Mouse (Mus musculus): ENCODE measurements at regions not wholly inside any gene's neighbourhood (a gene's known extent, or its start where the extent isn't known, plus 50 kb on each side); places are given as distances from the start of the nearest gene placed in this dataset.
A peak's percentile ranks its signal among the peaks of the same experiment; 100 is the strongest.

GRCm38 (mm10) chr19:56201738-56202480 lies 85.0 kb upstream of the Habp2 start:
- H3K4me1 ChIP-seq (ENCODE audit: control insufficient read depth, insufficient read depth, low read length) = no peaks in the 10 kb centered on the region
- no peak overlapping the region for H3K27ac ChIP-seq (ENCODE audit: low read length)
- H3K4me2 ChIP-seq (ENCODE audit: low read length) = no peak overlapping the region
- H3K36me3 ChIP-seq (ENCODE audit: control insufficient read depth, insufficient read depth, low read length) = no peaks in the 10 kb centered on the region
- H3K9me3 ChIP-seq (replicated peaks; ENCODE audit: control insufficient read depth, low read length, poor library complexity, severe bottlenecking) = no peaks in the 10 kb centered on the region
- no peak overlapping the region for H3K4me3 ChIP-seq (ENCODE audit: low read depth, low read length)
- H3K9ac ChIP-seq (ENCODE audit: low read depth, low read length) = no peak overlapping the region
- ATAC-seq = peak; percentile 62; the same call in 1 of the 2 replicates
- no peaks in the 10 kb centered on the region for H3K27me3 ChIP-seq (ENCODE audit: control insufficient read depth, insufficient read depth, low read depth, low read length)

DNA sequence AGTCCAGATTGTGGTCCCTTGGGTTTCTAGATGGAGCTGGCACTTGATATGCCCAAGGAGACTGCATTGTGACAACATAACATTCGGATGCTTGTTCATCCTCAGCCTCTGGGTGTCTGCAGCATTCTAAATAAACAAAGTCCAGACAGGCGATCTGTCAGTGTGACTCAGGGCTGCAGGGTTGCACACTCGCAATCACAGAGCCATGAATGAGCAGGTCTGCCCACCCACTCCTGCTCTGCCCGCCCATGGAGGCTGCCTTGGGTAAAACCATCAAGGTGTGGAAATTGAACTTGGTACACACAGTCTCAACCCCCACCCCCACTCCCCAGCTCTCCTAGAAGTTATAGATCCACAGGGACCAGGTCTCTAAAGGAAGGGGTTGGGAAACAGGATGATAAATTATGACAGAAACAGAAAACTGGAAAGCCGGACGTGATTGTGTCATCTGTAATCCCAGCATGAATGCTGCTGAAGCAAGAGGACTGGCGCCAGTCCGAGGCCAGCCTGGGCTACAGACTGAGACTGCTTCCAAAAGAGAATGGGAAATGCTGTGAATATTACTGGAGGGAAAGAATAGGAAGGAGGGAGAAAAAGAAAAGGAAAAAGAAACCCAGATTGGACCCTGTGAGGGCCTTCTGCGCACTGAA lies 84.3 kb upstream of the Habp2 start:
- WGBS = 69% methylated on average over 9 of the region's 9 CpGs
- H3K9ac ChIP-seq (ENCODE audit: low read depth, low read length) = no peak overlapping the region
- ATAC-seq = no peak
- H3K36me3 ChIP-seq (ENCODE audit: control insufficient read depth, insufficient read depth, low read length) = no peaks in the 10 kb centered on the region
- H3K4me3 ChIP-seq (ENCODE audit: low read depth, low read length) = no peak overlapping the region
- H3K27ac ChIP-seq (ENCODE audit: low read length) = no peak overlapping the region
- no peaks in the 10 kb centered on the region for H3K27me3 ChIP-seq (ENCODE audit: control insufficient read depth, insufficient read depth, low read depth, low read length)
- H3K4me1 ChIP-seq (ENCODE audit: control insufficient read depth, insufficient read depth, low read length) = no peaks in the 10 kb centered on the region
- H3K4me2 ChIP-seq (ENCODE audit: low read length) = no peak overlapping the region
- H3K9me3 ChIP-seq (replicated peaks; ENCODE audit: control insufficient read depth, low read length, poor library complexity, severe bottlenecking) = no peaks in the 10 kb centered on the region

DNA sequence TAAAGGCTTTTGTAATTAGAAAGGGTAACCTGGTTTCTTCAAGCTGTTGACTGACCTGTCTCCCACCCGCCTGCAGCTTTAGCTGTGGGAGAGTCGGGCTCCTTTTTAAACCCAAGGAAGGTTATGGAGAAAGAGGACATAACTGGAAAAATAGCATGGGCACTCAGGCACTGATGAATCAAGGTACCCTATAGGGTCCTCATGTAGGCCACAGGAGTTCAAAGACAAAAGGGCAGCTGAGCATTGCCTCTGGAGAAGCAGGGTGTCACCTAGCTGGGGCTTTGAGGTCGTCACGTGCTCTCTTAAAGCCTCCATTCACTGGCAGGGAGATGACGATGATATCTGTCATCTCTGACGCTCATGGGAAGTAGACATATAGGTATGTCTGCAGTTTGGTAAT lies 68.4 kb upstream of the Habp2 start:
- 84% methylated on average over 6 of the region's 6 CpGs for WGBS

DNA sequence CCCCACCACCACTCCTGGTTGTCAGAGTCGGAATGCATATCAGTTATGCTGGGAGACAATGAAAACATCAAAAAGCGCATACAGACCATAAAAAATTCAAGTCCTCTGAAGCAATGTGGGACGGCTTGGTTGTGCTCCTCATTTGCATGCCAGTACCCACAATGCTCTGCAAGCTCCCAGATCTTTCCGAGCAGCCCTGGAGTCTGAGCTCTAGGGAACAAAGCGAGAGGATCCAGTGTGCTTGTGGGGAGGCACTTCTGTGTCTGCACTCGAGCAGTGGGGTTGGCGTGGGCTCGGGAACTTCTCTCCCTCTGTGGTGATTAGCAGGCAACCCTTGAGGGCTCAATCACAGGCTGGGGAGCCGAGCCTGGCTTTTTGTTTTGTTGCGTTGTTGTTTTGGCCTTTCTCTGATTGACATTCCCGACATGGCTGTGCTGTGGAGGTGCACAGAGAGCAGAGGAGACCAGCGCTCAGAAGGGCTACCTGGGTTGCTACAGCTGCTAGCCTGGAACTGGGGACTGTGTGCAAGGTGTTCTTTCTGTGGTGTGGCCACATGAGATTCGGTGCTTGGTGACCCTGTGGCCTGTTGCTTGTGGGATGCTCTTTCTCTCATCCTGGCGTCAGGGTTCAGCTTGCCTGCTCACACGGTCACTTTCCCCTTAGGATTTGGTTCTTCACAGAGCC lies 66.1 kb upstream of the Habp2 start:
- H3K27ac ChIP-seq (ENCODE audit: low read length) = peak overlapping the region; percentile 66
- no peaks in the 10 kb centered on the region for H3K9me3 ChIP-seq (replicated peaks; ENCODE audit: control insufficient read depth, low read length, poor library complexity, severe bottlenecking)
- 0 out of 2 replicates have a peak overlapping the region, but pooled peaks have one; percentile 27 for H3K9ac ChIP-seq (ENCODE audit: low read depth, low read length)
- ATAC-seq = peak; percentile 68; the same call in 1 of the 2 replicates
- 26% methylated on average over 15 of the region's 15 CpGs for WGBS
- peaks cover 12% of the 10 kb centered on the region; the same call in 1 of the 2 replicates for H3K4me1 ChIP-seq (ENCODE audit: control insufficient read depth, insufficient read depth, low read length)
- no peaks in the 10 kb centered on the region for H3K36me3 ChIP-seq (ENCODE audit: control insufficient read depth, insufficient read depth, low read length)
- no peak overlapping the region for H3K4me2 ChIP-seq (ENCODE audit: low read length)
- no peak overlapping the region for H3K4me3 ChIP-seq (ENCODE audit: low read depth, low read length)
- H3K27me3 ChIP-seq (ENCODE audit: control insufficient read depth, insufficient read depth, low read depth, low read length) = no peaks in the 10 kb centered on the region

More for the DNA sequence above, 68.4 kb upstream of the Habp2 start:
- H3K4me1 ChIP-seq (ENCODE audit: control insufficient read depth, insufficient read depth, low read length) = peaks cover 12% of the 10 kb centered on the region; the same call in 1 of the 2 replicates
- H3K9ac ChIP-seq (ENCODE audit: low read depth, low read length) = no peak overlapping the region
- H3K36me3 ChIP-seq (ENCODE audit: control insufficient read depth, insufficient read depth, low read length) = no peaks in the 10 kb centered on the region
- H3K9me3 ChIP-seq (replicated peaks; ENCODE audit: control insufficient read depth, low read length, poor library complexity, severe bottlenecking) = no peaks in the 10 kb centered on the region
- ATAC-seq = no peak
- no peaks in the 10 kb centered on the region for H3K27me3 ChIP-seq (ENCODE audit: control insufficient read depth, insufficient read depth, low read depth, low read length)
- no peak overlapping the region for H3K4me2 ChIP-seq (ENCODE audit: low read length)
- H3K4me3 ChIP-seq (ENCODE audit: low read depth, low read length) = no peak overlapping the region
- H3K27ac ChIP-seq (ENCODE audit: low read length) = no peak overlapping the region

DNA sequence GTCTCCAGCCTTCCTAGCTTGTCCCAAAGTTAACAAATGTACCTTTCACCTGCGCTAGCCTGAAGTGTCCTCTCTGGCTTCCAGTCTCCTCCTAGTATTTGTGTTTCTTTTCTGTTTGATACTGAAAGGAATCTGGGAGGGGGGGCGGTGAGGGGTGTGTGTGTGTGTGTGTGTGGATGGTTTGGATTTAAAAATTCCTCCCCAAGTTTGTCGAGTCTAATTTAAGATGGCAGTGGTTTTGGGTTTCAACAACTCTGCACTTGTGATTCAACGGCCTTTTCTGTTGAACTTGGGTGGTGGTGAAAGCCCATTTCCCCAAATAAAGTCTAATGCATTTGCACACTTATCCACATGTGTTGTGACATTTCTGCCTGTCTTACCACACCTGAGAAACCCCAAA lies 64.4 kb upstream of the Habp2 start:
- Histone ChIP-seq H3K4me3 (ENCODE audit: low read depth, low read length) (no peak overlapping the region), H3K27ac (ENCODE audit: low read length) (no peak overlapping the region), H3K4me2 (ENCODE audit: low read length) (no peak overlapping the region), H3K9me3 (replicated peaks; ENCODE audit: control insufficient read depth, low read length, poor library complexity, severe bottlenecking) (no peaks in the 10 kb centered on the region), H3K36me3 (ENCODE audit: control insufficient read depth, insufficient read depth, low read length) (no peaks in the 10 kb centered on the region), H3K27me3 (ENCODE audit: control insufficient read depth, insufficient read depth, low read depth, low read length) (no peaks in the 10 kb centered on the region), H3K9ac (ENCODE audit: low read depth, low read length) (no peak overlapping the region), H3K4me1 (ENCODE audit: control insufficient read depth, insufficient read depth, low read length) (peaks cover 12% of the 10 kb centered on the region; the same call in 1 of the 2 replicates)
- ATAC-seq = no peak
- WGBS = 87% methylated on average over 4 of the region's 4 CpGs

DNA sequence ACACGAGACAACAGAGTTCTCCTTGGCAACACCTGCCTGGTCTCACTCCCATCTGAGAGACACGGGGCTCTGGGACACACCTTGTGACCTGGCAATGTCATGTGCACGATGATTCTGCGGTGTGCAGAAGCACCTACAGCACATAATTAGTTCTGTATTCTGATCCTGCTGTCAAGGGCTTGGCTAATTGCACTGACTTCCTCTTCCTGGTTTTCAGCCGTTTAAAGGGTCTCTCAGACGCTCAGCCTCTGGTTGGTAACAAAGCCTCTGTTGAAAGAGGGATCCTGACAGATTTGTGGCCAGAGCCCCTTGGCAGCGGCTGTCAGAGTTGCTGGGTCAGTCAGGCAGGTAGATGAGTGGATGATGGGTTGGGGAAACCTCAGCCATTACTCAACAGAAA lies 61.9 kb upstream of the Habp2 start:
- H3K4me1 ChIP-seq (ENCODE audit: control insufficient read depth, insufficient read depth, low read length) = peaks cover 12% of the 10 kb centered on the region; the same call in 1 of the 2 replicates
- H3K9me3 ChIP-seq (replicated peaks; ENCODE audit: control insufficient read depth, low read length, poor library complexity, severe bottlenecking) = no peaks in the 10 kb centered on the region
- H3K27me3 ChIP-seq (ENCODE audit: control insufficient read depth, insufficient read depth, low read depth, low read length) = no peaks in the 10 kb centered on the region
- no peak overlapping the region for H3K4me2 ChIP-seq (ENCODE audit: low read length)
- H3K4me3 ChIP-seq (ENCODE audit: low read depth, low read length) = no peak overlapping the region
- no peak for ATAC-seq
- H3K9ac ChIP-seq (ENCODE audit: low read depth, low read length) = no peak overlapping the region
- 47% methylated on average over 7 of the region's 7 CpGs for WGBS
- H3K36me3 ChIP-seq (ENCODE audit: control insufficient read depth, insufficient read depth, low read length) = no peaks in the 10 kb centered on the region
- H3K27ac ChIP-seq (ENCODE audit: low read length) = no peak overlapping the region

DNA sequence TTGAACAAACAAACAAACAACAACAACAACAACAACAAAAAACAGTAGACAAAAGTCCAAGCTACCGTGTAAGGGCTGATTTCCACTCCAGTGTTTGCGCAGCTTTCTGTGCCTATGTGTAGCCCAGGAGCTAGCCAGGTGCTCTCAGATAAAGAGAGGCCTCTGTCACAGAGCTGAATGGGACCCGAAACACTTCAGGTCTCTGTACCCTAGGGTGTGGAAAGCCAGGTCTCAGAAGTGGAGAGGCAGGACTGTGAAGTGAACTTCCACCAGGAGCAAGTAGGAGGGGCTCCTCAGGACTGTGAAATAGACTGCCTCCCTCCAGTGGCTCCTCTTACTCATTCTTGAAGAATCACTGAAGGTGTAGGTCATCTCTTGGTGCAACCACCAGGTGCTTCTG lies 61.4 kb upstream of the Habp2 start:
- no peaks in the 10 kb centered on the region for H3K27me3 ChIP-seq (ENCODE audit: control insufficient read depth, insufficient read depth, low read depth, low read length)
- H3K9me3 ChIP-seq (replicated peaks; ENCODE audit: control insufficient read depth, low read length, poor library complexity, severe bottlenecking) = no peaks in the 10 kb centered on the region
- H3K4me3 ChIP-seq (ENCODE audit: low read depth, low read length) = no peak overlapping the region
- WGBS = 91% methylated on average over 3 of the region's 3 CpGs
- H3K4me2 ChIP-seq (ENCODE audit: low read length) = no peak overlapping the region
- no peak overlapping the region for H3K9ac ChIP-seq (ENCODE audit: low read depth, low read length)
- H3K36me3 ChIP-seq (ENCODE audit: control insufficient read depth, insufficient read depth, low read length) = no peaks in the 10 kb centered on the region
- no peak overlapping the region for H3K27ac ChIP-seq (ENCODE audit: low read length)
- H3K4me1 ChIP-seq (ENCODE audit: control insufficient read depth, insufficient read depth, low read length) = peaks cover 8% of the 10 kb centered on the region; the same call in 1 of the 2 replicates
- ATAC-seq = no peak

- no peaks in the 10 kb centered on the region for H3K36me3 ChIP-seq (ENCODE audit: control insufficient read depth, insufficient read depth, low read length)
- no peak overlapping the region for H3K4me3 ChIP-seq (ENCODE audit: low read depth, low read length)
- peaks cover 5% of the 10 kb centered on the region; the same call in 1 of the 2 replicates for H3K4me1 ChIP-seq (ENCODE audit: control insufficient read depth, insufficient read depth, low read length)
- H3K9me3 ChIP-seq (replicated peaks; ENCODE audit: control insufficient read depth, low read length, poor library complexity, severe bottlenecking) = no peaks in the 10 kb centered on the region
- no peak for ATAC-seq
- no peak overlapping the region for H3K4me2 ChIP-seq (ENCODE audit: low read length)
- H3K27ac ChIP-seq (ENCODE audit: low read length) = no peak overlapping the region
- no peaks in the 10 kb centered on the region for H3K27me3 ChIP-seq (ENCODE audit: control insufficient read depth, insufficient read depth, low read depth, low read length)
- no peak overlapping the region for H3K9ac ChIP-seq (ENCODE audit: low read depth, low read length)
These were observed 58.4 kb upstream of the Habp2 start for GRCm38 (mm10) chr19:56228586-56228985.

DNA sequence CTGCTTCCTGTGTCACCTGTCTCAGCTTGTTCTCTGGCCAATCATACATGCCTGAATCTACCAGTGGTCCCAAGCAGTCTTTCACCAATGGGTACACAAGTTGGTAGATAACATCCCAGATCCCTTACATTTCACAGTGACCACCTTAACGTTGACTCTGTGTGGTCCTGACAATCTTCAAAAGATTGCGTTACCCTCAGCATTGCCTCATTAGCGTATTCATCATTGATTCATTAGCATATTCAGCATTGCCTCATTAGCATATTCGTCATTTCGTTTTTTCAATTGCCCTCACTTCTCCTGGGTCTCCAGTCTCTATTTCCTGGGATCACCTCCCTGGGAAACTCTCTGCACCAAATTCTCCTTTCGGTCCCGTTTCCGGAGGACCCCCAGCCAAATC lies 55.5 kb upstream of the Habp2 start:
- Histone ChIP-seq H3K4me1 (ENCODE audit: control insufficient read depth, insufficient read depth, low read length) (peaks cover 11% of the 10 kb centered on the region), H3K9ac (ENCODE audit: low read depth, low read length) (no peak overlapping the region), H3K9me3 (replicated peaks; ENCODE audit: control insufficient read depth, low read length, poor library complexity, severe bottlenecking) (no peaks in the 10 kb centered on the region), H3K27ac (ENCODE audit: low read length) (no peak overlapping the region), H3K4me2 (ENCODE audit: low read length) (no peak overlapping the region), H3K4me3 (ENCODE audit: low read depth, low read length) (no peak overlapping the region), H3K36me3 (ENCODE audit: control insufficient read depth, insufficient read depth, low read length) (no peaks in the 10 kb centered on the region), H3K27me3 (ENCODE audit: control insufficient read depth, insufficient read depth, low read depth, low read length) (no peaks in the 10 kb centered on the region)
- no peak for ATAC-seq
- WGBS = 49% methylated on average over 8 of the region's 8 CpGs

Measured in midbrain, embryonic 16.5 days (tissue).